Mouse (Mus musculus): ENCODE data around the gene Idh2.
A peak's percentile ranks its signal among the peaks of the same experiment; 100 is the strongest.

The Idh2 gene

GRCm38 (mm10) chr7:80123115-80123514 lies 7.9 kb upstream of the Idh2 start:
- peak; percentile 17 to 24 for DNase-seq (ENCODE audit: low spot score in 2 of 2)

DNA sequence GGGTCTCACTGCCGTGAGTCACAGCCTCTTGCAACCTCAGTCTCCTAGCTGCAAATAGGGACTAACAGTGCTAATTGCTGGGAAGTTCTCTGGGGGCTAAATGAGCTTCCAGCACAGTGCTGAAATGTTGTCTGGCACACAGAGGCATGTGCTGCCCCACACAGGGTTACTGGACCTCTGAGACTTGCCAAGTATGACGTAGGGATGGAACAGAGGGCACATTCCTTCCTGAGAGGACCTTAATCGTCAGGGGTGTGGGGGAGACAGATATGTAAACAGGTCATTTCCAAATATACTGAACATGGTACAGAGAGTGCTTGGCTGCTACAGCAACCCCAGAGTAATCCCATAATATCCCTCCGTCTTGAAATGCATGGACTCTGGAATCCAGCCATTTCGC lies 5.9 kb upstream of the Idh2 start:
- DNase-seq (ENCODE audit: low spot score in 2 of 2) = no peak

DNA sequence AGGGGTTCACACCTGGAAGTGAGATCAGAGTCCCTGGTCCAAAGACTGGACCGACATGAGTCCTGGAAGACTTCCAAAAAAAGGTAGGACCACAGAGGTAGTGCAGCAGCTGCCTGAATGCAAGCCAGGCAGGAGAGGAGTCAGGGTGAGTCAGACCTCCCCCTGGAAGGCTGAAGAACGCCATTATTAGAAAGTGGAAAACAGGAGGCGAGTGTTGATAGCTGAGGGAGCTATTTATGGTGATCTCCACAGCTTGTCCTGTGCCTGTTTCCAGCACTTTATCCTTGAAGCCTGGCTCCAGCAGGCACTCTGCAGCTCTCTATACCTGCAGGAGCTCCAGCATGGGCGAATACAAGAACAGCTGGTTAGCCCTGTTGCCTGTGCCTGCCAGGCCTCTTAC lies 4.0 kb upstream of the Idh2 start:
- no peak for DNase-seq (ENCODE audit: low spot score in 2 of 2)

- DNase-seq (ENCODE audit: low spot score in 2 of 2) = no peak
Observed at GRCm38 (mm10) chr7:80116158-80116557, 966 bp upstream of the Idh2 start.

- DNase-seq (ENCODE audit: low spot score in 2 of 2) = peak in 1 of 2 experiments; percentile 13
Observed at GRCm38 (mm10) chr7:80114451-80115223, 555 bp downstream of the Idh2 start.

DNA sequence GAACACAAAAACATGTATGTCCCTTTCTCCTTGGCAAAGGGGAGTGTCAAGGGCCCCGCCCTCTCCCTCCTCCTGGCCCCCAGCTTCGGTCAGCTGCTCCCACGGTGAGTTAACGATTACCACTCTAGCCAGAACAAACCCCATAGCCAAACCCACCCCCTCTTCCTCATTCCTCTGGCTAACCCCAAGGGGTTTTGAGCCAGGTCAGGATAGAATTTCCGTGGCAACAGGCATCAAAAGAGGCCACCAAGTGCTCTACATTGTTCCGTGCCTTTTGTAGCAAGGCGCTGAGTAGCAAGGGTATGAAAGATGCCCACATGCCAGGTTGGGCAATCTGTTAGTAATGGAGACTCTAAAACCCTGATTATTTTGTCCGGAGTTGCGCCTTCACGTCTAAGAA lies 1.2 kb downstream of the Idh2 start:
- no peak for DNase-seq (ENCODE audit: low spot score in 2 of 2)

GRCm38 (mm10) chr7:80111066-80112045 lies 3.8 kb downstream of the Idh2 start:
- DNase-seq (ENCODE audit: low spot score in 2 of 2) = no peak

DNA sequence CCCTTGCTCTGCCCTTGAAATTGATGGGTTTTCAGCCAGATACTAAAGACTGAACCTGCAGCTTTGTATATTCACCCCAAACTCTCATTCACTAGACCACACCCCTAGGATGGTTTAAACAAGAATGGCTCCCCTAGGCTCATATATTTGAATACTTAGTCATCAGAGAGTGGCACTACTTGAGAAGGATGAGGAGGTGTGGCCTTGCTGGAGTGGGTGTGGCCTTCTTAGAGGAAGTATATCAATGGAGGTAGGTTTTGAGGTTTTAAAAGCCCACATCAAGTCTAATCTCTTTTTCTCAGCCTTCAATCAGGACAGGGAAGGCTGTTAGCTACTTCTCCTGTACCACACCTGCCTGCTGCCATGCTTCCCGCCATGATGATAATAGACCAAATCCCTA lies 8.8 kb downstream of the Idh2 start:
- DNase-seq (ENCODE audit: low spot score in 2 of 2) = peak in 1 of 2 experiments; percentile 22

DNA sequence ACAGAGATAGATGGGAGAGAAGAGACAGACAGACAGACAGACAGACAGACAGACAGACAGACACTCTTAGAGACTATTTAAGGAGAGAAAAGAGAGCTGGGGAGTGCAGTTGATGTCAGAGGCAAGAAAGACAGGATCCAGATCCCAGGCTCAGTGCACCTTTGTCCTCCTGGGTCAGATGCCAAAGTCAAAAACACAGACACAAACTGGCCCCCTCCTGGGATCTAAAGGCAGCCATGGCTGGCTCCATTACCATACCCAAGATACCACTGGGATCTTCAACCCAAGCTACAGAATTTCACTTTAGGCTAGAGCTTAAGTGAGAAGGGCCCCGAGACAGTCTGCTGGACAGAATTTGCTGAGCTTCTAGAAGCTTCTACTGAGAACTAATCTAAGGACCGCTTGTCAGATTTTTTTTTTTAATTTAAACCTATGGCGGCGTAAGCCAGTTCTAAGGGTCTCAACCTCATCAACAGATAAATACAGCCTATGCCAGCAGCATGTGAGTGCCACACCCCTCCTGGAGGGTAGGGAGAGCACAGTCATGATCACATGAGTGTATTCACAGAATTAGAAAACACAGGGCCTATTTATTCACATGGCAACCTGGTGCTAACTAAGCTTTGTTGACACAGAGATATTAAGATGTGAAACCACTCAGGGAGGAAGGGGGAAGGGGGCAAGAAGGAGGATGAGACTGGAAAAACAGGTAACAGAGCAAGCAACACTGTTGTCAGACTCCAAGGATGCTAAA lies 9.4 kb downstream of the Idh2 start:
- no peak for DNase-seq (ENCODE audit: low spot score in 2 of 2)

DNA sequence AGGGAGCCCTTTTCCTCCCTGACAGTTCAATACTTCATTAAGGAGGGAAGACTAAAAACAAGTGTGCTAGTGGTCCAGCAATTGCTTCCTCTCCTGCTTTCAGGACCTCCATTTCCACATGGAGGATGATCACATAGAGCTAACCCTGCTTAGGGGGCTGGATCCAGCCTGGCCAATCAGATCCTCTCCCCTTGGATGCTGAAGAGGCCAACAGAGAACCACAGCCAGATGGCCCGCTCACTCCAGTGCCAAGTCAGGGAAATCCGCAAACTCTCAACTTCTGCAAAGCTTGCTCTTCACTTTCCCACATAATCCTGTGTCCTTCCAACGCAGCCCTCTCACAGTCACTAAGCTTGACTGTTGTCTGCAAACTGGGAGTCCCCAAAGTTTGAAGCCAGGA lies 11.9 kb downstream of the Idh2 start:
- no peak for DNase-seq (ENCODE audit: low spot score in 2 of 2)

DNA sequence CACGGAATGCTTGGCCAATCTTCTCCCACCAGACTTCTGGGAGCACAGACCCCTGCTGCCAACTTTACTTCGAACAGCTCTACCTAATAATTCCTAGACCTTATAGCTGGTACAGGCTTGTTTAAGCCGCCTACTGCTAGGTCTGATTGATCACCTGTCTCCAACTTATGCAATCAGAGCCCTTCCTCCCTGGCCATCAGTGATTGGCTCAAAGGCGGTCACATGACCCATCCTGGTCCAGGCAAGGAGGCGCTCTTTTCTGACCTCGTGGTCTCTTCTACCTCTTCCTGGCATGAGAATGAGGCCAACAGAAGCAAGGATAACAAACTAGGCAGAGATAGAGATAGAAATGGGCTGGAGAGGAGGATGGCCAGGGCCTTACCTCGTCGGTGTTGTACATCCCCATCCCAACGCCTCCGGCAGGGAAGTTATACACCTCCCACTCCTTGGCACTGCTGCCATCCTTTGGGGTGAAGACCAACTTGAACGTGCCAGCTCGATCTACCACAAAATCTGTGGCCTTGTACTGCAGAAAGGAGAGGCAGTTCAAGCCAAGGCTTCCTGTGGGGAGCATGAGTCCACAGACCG lies 16.7 kb downstream of the Idh2 start:
- no peak for DNase-seq (ENCODE audit: low spot score in 2 of 2)

DNA sequence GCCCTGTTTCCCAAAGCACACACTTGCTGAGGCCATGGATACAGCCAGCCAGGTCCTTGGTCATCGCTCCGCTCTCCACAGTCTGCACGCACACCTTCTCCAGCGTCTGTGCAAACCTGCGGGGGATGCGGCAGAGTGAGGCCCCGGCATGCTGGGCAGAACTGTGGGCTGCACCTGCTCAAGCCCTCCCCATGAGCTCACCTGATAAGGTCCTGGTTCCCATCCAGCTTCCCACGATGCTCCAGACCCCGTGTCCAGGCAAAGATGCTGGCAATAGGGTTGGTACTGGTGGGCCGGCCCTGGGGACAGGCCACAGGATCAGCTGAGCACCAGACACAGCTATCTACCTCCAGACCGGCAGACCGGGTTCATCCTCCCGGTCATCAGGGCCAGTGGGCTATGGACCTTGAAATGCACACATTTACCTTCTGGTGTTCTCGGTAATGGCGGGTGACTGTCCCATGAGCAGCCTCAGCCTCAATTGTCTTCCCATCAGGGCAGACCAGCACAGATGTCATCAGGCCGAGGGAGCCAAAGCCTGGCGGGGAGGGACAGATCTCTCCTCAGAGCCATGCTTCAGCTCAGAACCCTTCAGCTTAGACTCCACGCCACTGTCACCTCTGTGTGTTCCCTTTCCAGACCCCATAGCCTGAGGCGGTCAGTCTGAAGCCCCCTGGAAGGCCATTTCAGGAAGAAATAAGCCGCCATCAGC lies 19.4 kb downstream of the Idh2 start:
- DNase-seq (ENCODE audit: low spot score in 2 of 2) = no peak

- no peak for DNase-seq (ENCODE audit: low spot score in 2 of 2)
Observed at GRCm38 (mm10) chr7:80094481-80094880, 20.7 kb downstream of the Idh2 start.

GRCm38 (mm10) chr7:80092351-80093046 lies 22.7 kb downstream of the Idh2 start:
- DNase-seq (ENCODE audit: low spot score in 2 of 2) = no peak

GRCm38 (mm10) chr7:80091866-80092210 lies 23.4 kb downstream of the Idh2 start:
- no peak for DNase-seq (ENCODE audit: low spot score in 2 of 2)

DNA sequence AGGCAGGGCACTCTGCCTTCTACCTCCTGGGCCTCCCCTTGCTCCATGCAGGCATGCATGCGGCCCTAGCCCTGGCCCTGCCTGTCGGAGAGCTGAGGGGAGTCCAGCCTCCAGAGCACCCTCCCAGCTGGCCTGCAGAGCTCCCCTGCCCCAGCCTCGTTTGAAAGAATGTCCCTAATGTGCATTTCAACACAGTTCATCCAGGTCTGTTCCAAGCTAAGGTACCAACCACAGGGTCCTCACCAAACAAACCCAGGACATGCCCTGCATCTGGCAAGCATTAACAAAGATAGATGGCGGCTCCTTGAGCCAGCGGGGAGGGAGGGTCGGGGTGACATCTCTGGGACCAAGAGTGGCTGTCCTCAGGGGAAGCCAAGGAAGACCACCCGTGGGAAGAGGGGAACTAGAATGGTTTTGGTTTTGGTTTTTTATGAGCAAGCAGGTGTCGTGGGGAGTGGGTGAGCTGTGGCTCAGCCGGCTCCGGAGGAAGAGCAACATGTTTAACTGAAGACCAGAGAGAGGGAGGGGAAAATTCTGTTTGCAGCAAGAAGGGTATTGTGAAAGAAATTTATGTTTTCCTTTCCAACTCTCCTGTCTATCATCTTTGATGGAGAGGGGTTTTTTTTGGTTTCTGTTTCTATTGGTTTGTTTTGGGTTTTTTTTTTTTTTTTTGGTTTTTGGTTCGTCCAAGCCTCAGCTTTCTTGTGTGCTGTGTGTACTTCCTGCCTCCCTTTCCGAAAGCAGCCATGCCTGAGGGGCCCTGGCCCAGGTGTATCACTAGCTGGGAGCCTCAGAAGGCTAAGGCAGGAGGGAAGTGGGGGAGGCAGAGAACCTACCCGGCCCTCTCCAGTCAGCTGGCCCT lies 24.0 kb downstream of the Idh2 start:
- DNase-seq (ENCODE audit: low spot score in 2 of 2) = no peak

- no peak for DNase-seq (ENCODE audit: low spot score in 2 of 2)
Observed at GRCm38 (mm10) chr7:80090191-80091003, 24.8 kb downstream of the Idh2 start.

DNA sequence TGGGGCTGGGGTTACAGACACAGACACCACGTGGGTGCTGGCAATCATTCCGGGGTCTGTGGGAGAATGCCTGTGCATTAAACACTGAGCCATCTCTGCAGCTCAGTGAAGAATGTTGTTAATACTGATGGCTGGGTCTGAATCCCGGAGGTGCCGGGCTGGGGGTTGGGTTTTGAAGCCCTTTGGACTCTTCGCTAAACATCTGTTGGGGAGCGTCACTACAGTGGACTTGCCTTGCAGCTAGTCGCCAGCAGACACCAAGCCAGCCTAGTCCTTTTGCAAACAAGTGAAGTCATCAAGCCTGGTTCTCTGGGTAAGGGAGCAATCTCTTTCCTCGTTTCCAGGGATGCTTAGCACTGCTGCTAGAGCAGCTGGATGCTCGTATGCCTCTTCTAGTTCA lies 27.0 kb downstream of the Idh2 start:
- DNase-seq (ENCODE audit: low spot score in 2 of 2) = no peak

Data from natural killer cell, adult 2 months (primary cell).